Mouse (Mus musculus) gonadal fat pad, adult 2 months (tissue): ENCODE results near the gene Vmn1r4. TPM values are rescaled to one million over a fixed set of nuclear protein-coding genes. Genes with fewer than 3 reads are reported as not detected.

Experiments
- DNase-seq: peaks from one replicate; pipeline ENCODE4 v3.0.0-alpha.2; 2012; ENCODE audit warnings: low read depth
- polyA plus RNA-seq: library from polyadenylated mRNA; depleted of rRNA; stranded (reverse); fragments of >200 nt; gene quantifications from 2 replicates; pipeline ENCODE4 v1.2.3, GENCODE M21; 2012; rRNA removed

Gene Vmn1r4
- polyA plus RNA-seq, 1 experiment = 0.45 TPM

GRCm38 (mm10) chr6:56916279-56916678 is 7.5 kb upstream of the Vmn1r4 start:
- DNase-seq = no peak

DNA sequence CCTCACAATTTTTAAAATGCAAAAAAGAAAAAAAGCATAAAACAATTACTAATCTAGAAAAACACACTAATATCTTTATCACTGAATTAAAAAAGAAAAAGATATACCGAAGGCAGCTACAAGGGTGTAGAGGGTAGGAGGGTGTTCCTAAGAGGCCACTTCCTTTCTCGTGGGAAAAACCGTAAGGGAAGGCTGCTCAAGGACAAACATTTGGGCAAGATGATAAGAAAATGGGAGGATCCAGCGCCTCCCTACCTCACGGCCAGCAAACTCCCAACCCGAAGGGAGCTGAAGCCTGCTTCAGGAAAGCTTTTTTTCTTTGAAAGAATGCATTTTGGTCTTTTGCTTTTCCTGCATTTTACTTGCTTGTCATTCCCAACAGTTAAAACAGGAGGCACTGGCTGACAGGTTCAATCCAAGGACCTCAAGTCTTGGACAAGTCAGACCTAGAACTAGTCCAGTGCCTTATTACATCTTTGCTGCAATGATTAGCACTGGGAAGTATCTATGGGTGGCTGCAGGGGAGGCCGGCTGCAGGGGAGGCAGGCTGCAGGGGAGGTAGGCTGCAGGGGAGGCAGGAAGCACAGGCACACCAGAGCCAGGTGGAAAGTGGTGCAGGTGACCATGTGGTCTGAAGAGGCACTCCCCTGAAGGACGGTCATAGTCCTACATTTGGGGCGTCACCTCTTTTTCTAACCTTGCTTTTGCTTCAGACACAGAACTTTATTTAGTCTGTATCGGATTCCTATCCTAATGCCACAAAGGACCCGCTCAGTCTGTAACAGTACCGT is 6.0 kb upstream of the Vmn1r4 start:
- no peak for DNase-seq

DNA sequence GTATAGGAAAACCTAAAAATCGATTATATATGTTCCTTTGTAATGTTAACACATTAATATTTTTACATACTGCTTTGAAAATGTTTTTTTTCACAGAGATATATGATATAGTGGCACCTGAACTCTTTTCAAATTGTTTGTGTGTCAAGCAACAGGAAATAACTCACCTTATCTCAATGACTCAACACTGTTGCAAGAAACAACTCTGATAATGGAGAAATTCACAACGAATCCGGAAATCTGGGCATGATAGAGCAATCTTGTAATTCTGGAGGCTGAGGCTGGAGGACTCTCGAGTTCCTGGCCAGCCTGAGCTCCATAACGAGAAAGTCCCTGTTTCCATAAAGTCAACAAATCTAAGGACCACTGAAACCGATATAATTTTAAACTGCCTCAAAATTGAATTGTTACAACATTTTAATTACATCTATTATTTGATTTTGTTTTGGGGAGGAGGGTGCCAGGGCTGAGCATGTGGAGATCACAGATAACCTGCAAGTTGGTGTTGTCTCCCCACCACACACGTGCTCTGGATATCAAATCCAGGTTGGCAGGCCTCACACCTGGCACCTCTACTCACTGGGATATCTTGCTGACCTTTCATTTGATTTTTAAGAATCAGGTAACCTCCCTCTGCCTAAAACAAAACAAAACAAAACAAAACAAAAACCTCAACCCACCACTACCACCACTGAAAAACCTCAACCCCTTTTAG is 4.3 kb upstream of the Vmn1r4 start:
- no peak for DNase-seq

DNA sequence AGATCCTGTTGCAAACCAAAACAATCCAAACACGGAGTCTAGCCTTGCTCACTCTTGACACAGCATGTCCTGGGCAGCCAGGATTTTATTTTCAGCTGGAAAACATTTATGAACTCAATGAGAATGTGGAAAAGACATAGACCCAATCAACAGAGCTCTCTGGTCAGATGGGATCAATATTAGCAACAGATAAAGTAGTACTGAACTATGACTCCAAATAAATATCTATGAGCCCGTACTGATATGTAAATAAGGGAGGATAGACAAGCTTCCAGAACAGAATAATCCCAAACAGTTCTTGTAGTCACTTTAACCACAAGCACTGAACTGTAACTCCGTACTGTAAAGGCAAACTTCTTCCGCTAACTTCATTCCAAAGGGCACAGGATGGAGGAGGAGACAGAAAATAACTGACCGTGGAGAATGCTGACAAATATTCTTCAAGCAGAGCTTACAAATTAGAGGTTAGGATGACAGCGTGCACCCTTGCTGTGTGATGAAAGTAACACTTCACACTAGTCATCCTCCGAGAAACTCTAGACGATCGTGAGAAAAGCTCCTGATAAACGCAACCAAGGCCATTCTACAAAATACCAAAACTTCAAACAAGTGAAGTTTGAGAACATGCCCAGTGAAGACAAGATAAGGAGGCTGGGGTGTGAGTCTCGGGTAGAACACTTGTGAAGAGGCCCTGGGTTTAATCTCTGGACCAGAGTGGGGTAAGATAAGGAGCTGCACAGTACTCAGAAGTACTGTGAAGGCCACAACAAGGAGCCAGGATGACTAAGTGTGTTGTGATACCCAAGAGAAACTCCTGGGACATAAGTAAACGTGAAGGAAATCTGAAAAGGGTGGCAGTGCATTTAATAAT is 3.4 kb upstream of the Vmn1r4 start:
- DNase-seq = no peak

GRCm38 (mm10) chr6:56923331-56923725 is 487 bp upstream of the Vmn1r4 start:
- DNase-seq = peak; percentile 76

GRCm38 (mm10) chr6:56931648-56932415 is 8.0 kb downstream of the Vmn1r4 start:
- no peak for DNase-seq

GRCm38 (mm10) chr6:56932464-56932863 is 8.6 kb downstream of the Vmn1r4 start:
- DNase-seq = no peak

- DNase-seq = no peak
These were observed 10.6 kb downstream of the Vmn1r4 start for GRCm38 (mm10) chr6:56934366-56934765.

DNA sequence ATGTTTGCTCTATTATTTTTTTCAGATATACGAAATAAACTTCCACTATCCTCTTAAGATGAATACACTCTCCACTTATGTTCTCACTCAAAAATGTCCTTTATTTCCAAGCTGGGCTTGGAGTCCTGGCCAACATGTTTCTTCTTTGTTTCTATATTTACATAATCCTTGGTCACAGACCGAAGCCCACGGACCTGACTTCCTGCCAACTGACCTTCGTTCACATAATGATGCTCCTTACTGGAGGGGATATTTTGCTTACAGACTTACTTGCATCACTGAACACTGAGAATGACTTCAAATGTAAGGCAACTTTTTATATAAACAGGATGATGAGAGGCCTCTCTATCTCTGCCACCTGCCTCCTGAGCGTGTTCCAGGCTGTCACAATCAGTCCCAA is 32.6 kb downstream of the Vmn1r4 start:
- DNase-seq = no peak

- DNase-seq = no peak
These were observed 46.2 kb downstream of the Vmn1r4 start, which contains the start of gene Vmn1r5 for GRCm38 (mm10) chr6:56969973-56970372. Gene Vmn1r5, plus strand, starts transcription at chr6:56970273.

DNA sequence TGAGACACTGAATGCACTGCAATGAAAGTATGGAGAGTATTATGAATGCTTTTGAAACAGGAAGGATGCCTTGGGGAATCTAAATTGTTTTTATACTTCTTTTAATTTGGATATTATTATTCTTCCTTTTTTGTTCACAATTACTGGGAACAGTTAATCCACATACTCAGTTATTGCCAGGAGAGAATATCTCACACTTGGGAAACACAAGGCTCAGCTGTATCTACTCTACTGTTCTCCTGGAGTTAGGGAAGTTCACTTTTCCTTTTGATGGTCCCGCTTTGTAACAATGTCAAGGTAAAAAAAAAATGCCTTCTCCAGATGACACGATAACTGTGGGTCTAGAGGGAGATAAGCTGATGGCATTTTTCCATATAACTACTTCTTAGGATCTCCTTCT is 73.1 kb downstream of the Vmn1r4 start, which contains the start of gene Vmn1r6:
Gene Vmn1r6, plus strand, starts transcription at position 301 of the 400 bp plus-strand sequence.
- no peak for DNase-seq

Other genes with a start within 250 kb of the Vmn1r4 start
- 3.1 and 6.0 TPM in 2 replicates for gene Lsm5, start 219.3 kb upstream of the Vmn1r4 start, polyA plus RNA-seq
- 13.7 and 15.5 TPM in 2 replicates for gene Avl9, start 209.1 kb upstream of the Vmn1r4 start, polyA plus RNA-seq
- 9.4 and 10.9 TPM in 2 replicates for gene Kbtbd2, start 126.2 kb upstream of the Vmn1r4 start, polyA plus RNA-seq
- 95.4 and 102 TPM in 2 replicates for gene Fkbp9, start 92.0 kb upstream of the Vmn1r4 start, polyA plus RNA-seq
- gene Nt5c3, start 83 bp upstream of the Vmn1r4 start, polyA plus RNA-seq = 7.3 and 8.3 TPM in 2 replicates
- 0.11 TPM in 1 of 2 replicates, not detected in the other for gene Vmn1r5, start 46.3 kb downstream of the Vmn1r4 start, polyA plus RNA-seq
- not detected in 2 replicates for gene Vmn1r6, start 73.2 kb downstream of the Vmn1r4 start, polyA plus RNA-seq
- gene Vmn1r7, start 101.3 kb downstream of the Vmn1r4 start, polyA plus RNA-seq = not detected in 2 replicates
- not detected in 2 replicates for gene Vmn1r8, start 108.3 kb downstream of the Vmn1r4 start, polyA plus RNA-seq
- not detected in 2 replicates for gene Vmn1r9, start 142.8 kb downstream of the Vmn1r4 start, polyA plus RNA-seq
- not detected in 2 replicates for gene Vmn1r10, start 185.4 kb downstream of the Vmn1r4 start, polyA plus RNA-seq
- gene Vmn1r11, start 209.4 kb downstream of the Vmn1r4 start, polyA plus RNA-seq = not detected in 2 replicates
- not detected in 2 replicates for gene Vmn1r12, start 232.9 kb downstream of the Vmn1r4 start, polyA plus RNA-seq